13 mouse cellular contexts compared by ENCODE assay signal in the genomic region with DNA sequence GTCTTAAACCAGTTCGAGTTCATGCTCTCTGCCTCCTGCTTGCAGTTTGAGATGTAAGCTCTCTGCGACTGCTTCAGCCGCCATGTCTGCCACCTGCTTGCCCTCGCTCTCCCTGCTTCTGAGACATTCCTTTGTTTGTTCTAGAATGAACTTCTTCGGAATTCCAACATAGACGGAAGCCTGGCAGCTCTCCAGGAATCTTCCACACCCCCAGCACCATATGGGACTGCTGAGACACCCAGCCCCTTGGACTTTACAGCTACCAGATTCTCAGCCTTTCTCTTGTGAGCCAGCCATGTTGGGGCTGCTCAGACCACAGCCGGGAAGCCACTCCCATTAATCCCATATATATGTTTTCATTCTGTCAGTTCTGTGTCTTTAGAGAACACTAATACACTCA. TPM values are rescaled to one million over a fixed set of nuclear protein-coding genes. Genes with fewer than 3 reads are reported as not detected.
DNase-seq lines count a peak whose midpoint lies in the region; ATAC-seq lines count a peak whose summit lies in the region.
"Had no signal": no experiment of that assay in that cellular context is flagged by ENCODE, and none has a peak within 500 bp of the region (broad histone marks: within the 10 kb centered on the region; RNA-seq: fewer than 3 reads in every experiment).

No protein-coding gene starts in this region.

- ATAC-seq in heart, embryonic 11.5 days (replicated peaks; ENCODE audit: insufficient number of reproducible peaks, low FRiP score, low TSS enrichment): no peak
- no peak for ATAC-seq in lung, embryonic 15.5 days (ENCODE audit: borderline replicate concordance, extremely low read depth, low FRiP score, low TSS enrichment)
- ATAC-seq: CD4-positive, CD25-positive, alpha-beta regulatory T cell, adult 4 months; inflammation-experienced regulatory T-cells, adult 6 months had no signal

- H3K4me1 ChIP-seq in heart, embryonic 11.5 days (ENCODE audit: control insufficient read depth, insufficient read depth, low read length): no peaks in the 10 kb centered on the region
- H3K4me1 ChIP-seq in lung, embryonic 15.5 days: peaks cover 9% of the 10 kb centered on the region; the same call in 1 of the 2 replicates

- 48% methylated on average over 7 of the region's 7 CpGs for WGBS in heart, embryonic 11.5 days (ENCODE audit: insufficient replicate concordance)
- 20% methylated on average over 7 of the region's 7 CpGs for WGBS in lung, embryonic 15.5 days

- H3K36me3 ChIP-seq in heart, embryonic 11.5 days (ENCODE audit: control insufficient read depth, insufficient read depth, low read length): no peaks in the 10 kb centered on the region
- H3K36me3 ChIP-seq in lung, embryonic 15.5 days: no peaks in the 10 kb centered on the region
- H3K36me3 ChIP-seq: heart, embryonic 15.5 days; limb, embryonic 12.5 days had no signal

- no peak overlapping the region for H3K27ac ChIP-seq in heart, embryonic 11.5 days (ENCODE audit: low read depth, low read length)
- H3K27ac ChIP-seq in lung, embryonic 15.5 days: no peak overlapping the region
- H3K27ac ChIP-seq: heart, embryonic 15.5 days; limb, embryonic 12.5 days had no signal

- no peaks in the 10 kb centered on the region for H3K9me3 ChIP-seq in heart, embryonic 11.5 days (replicated peaks; ENCODE audit: control insufficient read depth, low read length)
- H3K9me3 ChIP-seq in lung, embryonic 15.5 days: no peaks in the 10 kb centered on the region
- H3K9me3 ChIP-seq: heart, embryonic 15.5 days had no signal

- no peak overlapping the region for H3K9ac ChIP-seq in heart, embryonic 11.5 days (ENCODE audit: low read depth, low read length)
- H3K9ac ChIP-seq in lung, embryonic 15.5 days: no peak overlapping the region
- H3K9ac ChIP-seq: heart, embryonic 15.5 days; limb, embryonic 12.5 days had no signal

- peak; percentile 40 for DNase-seq in heart, postnatal 4 days
- no peak for DNase-seq in lung, postnatal 25 days (ENCODE audit: low spot score)
- peak; percentile 77 for DNase-seq in ZHBTc4 (ENCODE audit: low read depth, low spot score)
- peak; percentile 39 for DNase-seq in kidney, postnatal 14 days
- DNase-seq in cerebellum, adult 8-10 months: no peak
- no peak for DNase-seq in natural killer cell, adult 2 months (ENCODE audit: low spot score in 2 of 2)

- H3K4me3 ChIP-seq in heart, embryonic 11.5 days (ENCODE audit: low read depth, low read length): no peak overlapping the region
- H3K4me3 ChIP-seq in lung, embryonic 15.5 days: no peak overlapping the region
- H3K4me3 ChIP-seq: heart, embryonic 15.5 days; limb, embryonic 12.5 days; myocyte had no signal

- H3K4me2 ChIP-seq in heart, embryonic 11.5 days: no peak overlapping the region
- 0 out of 2 replicates have a peak overlapping the region, but pooled peaks have one; percentile 1 for H3K4me2 ChIP-seq in lung, embryonic 15.5 days
- H3K4me2 ChIP-seq: heart, embryonic 15.5 days; limb, embryonic 12.5 days had no signal

- H3K27me3 ChIP-seq in heart, embryonic 11.5 days (ENCODE audit: control insufficient read depth, insufficient read depth, low read length): no peaks in the 10 kb centered on the region; the same call in 1 of the 2 replicates
- no peaks in the 10 kb centered on the region for H3K27me3 ChIP-seq in lung, embryonic 15.5 days
- H3K27me3 ChIP-seq: heart, embryonic 15.5 days; limb, embryonic 12.5 days had no signal

RNA-seq across cellular contexts. Expression of gene Rasa4, which starts 7.4 kb away (rescaled TPM):
- total RNA-seq in heart, postnatal 4 days (2021): 1 to 10 TPM; 2.1 to 2.4 TPM
- 0.39 and 0.96 TPM in 2 replicates for polyA plus RNA-seq in heart, embryonic 11.5 days (2014; fragmentation: Nextera tagmentation; extraction: Ambion mirVana)
- 2.6 and 4.1 TPM in 2 replicates for polyA plus RNA-seq in lung, embryonic 15.5 days (2015; fragmentation: Nextera tagmentation; extraction: Ambion mirVana)

RNA-seq across cellular contexts. Expression of gene Upk3bl, which starts 22.0 kb away (rescaled TPM):
- total RNA-seq in heart, postnatal 4 days (2021): not detected
- 0.37 TPM in 1 of 2 replicates, not detected in the other for polyA plus RNA-seq in heart, embryonic 11.5 days (2014; fragmentation: Nextera tagmentation; extraction: Ambion mirVana)
- 4.2 and 5.1 TPM in 2 replicates for polyA plus RNA-seq in lung, embryonic 15.5 days (2015; fragmentation: Nextera tagmentation; extraction: Ambion mirVana)
- polyA plus RNA-seq: CD4-positive, CD25-positive, alpha-beta regulatory T cell, adult 4 months; inflammation-experienced regulatory T-cells, adult 6 months; myocyte had no signal

RNA-seq across cellular contexts. Expression of gene Upk3b, which starts 38.0 kb away (rescaled TPM):
- total RNA-seq in heart, postnatal 4 days (2021): 10 to 100 TPM; 25.8 to 30.7 TPM
- polyA plus RNA-seq in heart, embryonic 11.5 days (2014; fragmentation: Nextera tagmentation; extraction: Ambion mirVana): 68.7 and 69.3 TPM in 2 replicates
- polyA plus RNA-seq in lung, embryonic 15.5 days (2015; fragmentation: Nextera tagmentation; extraction: Ambion mirVana): 22.5 and 27.8 TPM in 2 replicates
- polyA plus RNA-seq: CD4-positive, CD25-positive, alpha-beta regulatory T cell, adult 4 months; myocyte had no signal

RNA-seq across cellular contexts. Expression of gene Polr2j, which starts 40.1 kb away (rescaled TPM):
- total RNA-seq in heart, postnatal 4 days (2021): 10 to 100 TPM; 63.4 to 67.3 TPM
- polyA plus RNA-seq in heart, embryonic 11.5 days (2014; fragmentation: Nextera tagmentation; extraction: Ambion mirVana): 164 and 178 TPM in 2 replicates
- 198 and 223 TPM in 2 replicates for polyA plus RNA-seq in lung, embryonic 15.5 days (2015; fragmentation: Nextera tagmentation; extraction: Ambion mirVana)

RNA-seq across cellular contexts. Expression of gene Lrwd1, which starts 59.6 kb away (rescaled TPM):
- 1 to 10 TPM; 7.9 to 9.5 TPM for total RNA-seq in heart, postnatal 4 days (2021)
- polyA plus RNA-seq in heart, embryonic 11.5 days (2014; fragmentation: Nextera tagmentation; extraction: Ambion mirVana): 21.7 and 22.6 TPM in 2 replicates
- polyA plus RNA-seq in lung, embryonic 15.5 days (2015; fragmentation: Nextera tagmentation; extraction: Ambion mirVana): 36.7 and 37.5 TPM in 2 replicates

Comparison
In these comparisons a context has a peak if more than half of its experiments do, and no peak if none do; other contexts are left out.
1. DNase-seq: peak in heart, postnatal 4 days (single experiment), ZHBTc4 (single experiment) and kidney, postnatal 14 days (single experiment); none in lung, postnatal 25 days (single experiment), cerebellum, adult 8-10 months (single experiment) and natural killer cell, adult 2 months (0 of 2).